Comparison of ENCODE assay signal across 17 mouse cellular contexts in the genomic region with DNA sequence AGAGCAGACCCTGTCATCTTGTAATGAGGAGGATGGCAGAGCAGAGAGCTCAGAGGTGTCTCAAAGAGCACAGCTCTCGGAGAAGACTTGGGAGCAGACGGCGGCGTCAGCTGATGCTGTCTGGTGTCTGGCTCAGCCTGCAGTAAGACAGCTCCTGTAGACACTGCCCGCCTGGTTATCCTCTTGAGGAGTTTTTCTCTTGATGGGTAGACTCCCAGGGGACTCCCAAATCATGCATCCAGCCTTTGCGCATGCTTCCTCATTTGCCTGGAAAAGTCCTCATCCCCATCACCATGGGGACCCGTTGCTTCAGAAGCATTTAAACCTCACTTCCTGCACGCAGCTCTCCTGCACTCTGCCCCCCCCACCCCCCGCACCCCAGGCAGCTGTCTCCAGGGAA.
DNase-seq lines count a peak whose midpoint lies in the region; ATAC-seq lines count a peak whose summit lies in the region.
"Had no signal": no experiment of that assay in that cellular context is flagged by ENCODE, and none has a peak within 500 bp of the region (broad histone marks: within the 10 kb centered on the region; RNA-seq: fewer than 3 reads in every experiment).

No protein-coding gene starts in this region.

- no peak for DNase-seq in hindbrain, embryonic 14.5 days (ENCODE audit: low spot score)
- no peak for DNase-seq in hindbrain, embryonic 10.5 days (ENCODE audit: low spot score)
- peak; percentile 66 for DNase-seq in MN1 (ENCODE audit: low spot score)
- no peak for DNase-seq in limb, embryonic 10.5 days (ENCODE audit: low spot score)
- peak; percentile 48 for DNase-seq in neural tube, embryonic 10.5 days (ENCODE audit: extremely low spot score, low spot score)
- no peak for DNase-seq in right cerebral cortex, postnatal 4 days
- DNase-seq in right cerebral cortex, postnatal 14 days, result no peak
- DNase-seq: adrenal gland, adult 8-10 months; B cell, adult 2 months; cerebellum, adult 8-10 months; heart, adult 2 months; heart, postnatal 10 days; thymus, postnatal 4 days had no signal

- H3K4me2 ChIP-seq in hindbrain, embryonic 14.5 days (replicated peaks), result 0 out of 2 replicates have a peak overlapping the region, but pooled peaks have one; percentile 2
- H3K4me2 ChIP-seq: embryonic facial prominence, embryonic 13.5 days; forebrain, embryonic 12.5 days had no signal

- H3K36me3 ChIP-seq in hindbrain, embryonic 14.5 days (replicated peaks; ENCODE audit: control insufficient read depth, insufficient read depth), result no peaks in the 10 kb centered on the region
- no peaks in the 10 kb centered on the region for H3K36me3 ChIP-seq in hindbrain, embryonic 10.5 days
- H3K36me3 ChIP-seq in limb, embryonic 10.5 days, result no peaks in the 10 kb centered on the region
- H3K36me3 ChIP-seq: embryonic facial prominence, embryonic 13.5 days; forebrain, embryonic 12.5 days had no signal

- H3K27me3 ChIP-seq in hindbrain, embryonic 14.5 days (ENCODE audit: control insufficient read depth, insufficient read depth, low read length), result no peaks in the 10 kb centered on the region
- no peaks in the 10 kb centered on the region for H3K27me3 ChIP-seq in hindbrain, embryonic 10.5 days (ENCODE audit: insufficient read depth, poor library complexity, severe bottlenecking)
- H3K27me3 ChIP-seq in limb, embryonic 10.5 days (ENCODE audit: low read depth, poor library complexity, severe bottlenecking), result no peaks in the 10 kb centered on the region
- H3K27me3 ChIP-seq: embryonic facial prominence, embryonic 13.5 days; forebrain, embryonic 12.5 days; megakaryocyte, embryonic 14.5 days had no signal

- no peaks in the 10 kb centered on the region for H3K4me1 ChIP-seq in hindbrain, embryonic 14.5 days (replicated peaks; ENCODE audit: control insufficient read depth, insufficient read depth, low read length)
- peaks cover 6% of the 10 kb centered on the region for H3K4me1 ChIP-seq in hindbrain, embryonic 10.5 days (replicated peaks)
- H3K4me1 ChIP-seq in limb, embryonic 10.5 days, result peaks cover 18% of the 10 kb centered on the region
- H3K4me1 ChIP-seq: embryonic facial prominence, embryonic 13.5 days had no signal

- WGBS in hindbrain, embryonic 14.5 days, result 58% methylated on average over 9 of the region's 9 CpGs
- WGBS in hindbrain, embryonic 10.5 days, result 66% methylated on average over 9 of the region's 9 CpGs
- 39% methylated on average over 9 of the region's 9 CpGs for WGBS in limb, embryonic 10.5 days

- H3K9ac ChIP-seq in hindbrain, embryonic 14.5 days, result no peak overlapping the region
- H3K9ac ChIP-seq: embryonic facial prominence, embryonic 13.5 days; forebrain, embryonic 12.5 days had no signal

- H3K27ac ChIP-seq in hindbrain, embryonic 14.5 days, result no peak overlapping the region
- H3K27ac ChIP-seq in hindbrain, embryonic 10.5 days, result no peak overlapping the region
- H3K27ac ChIP-seq in limb, embryonic 10.5 days, result peak overlapping the region; percentile 56
- H3K27ac ChIP-seq: embryonic facial prominence, embryonic 13.5 days; forebrain, embryonic 12.5 days; heart, adult 2 months had no signal

- H3K9me3 ChIP-seq in hindbrain, embryonic 14.5 days (ENCODE audit: control insufficient read depth, low read length), result no peaks in the 10 kb centered on the region
- no peaks in the 10 kb centered on the region for H3K9me3 ChIP-seq in hindbrain, embryonic 10.5 days
- H3K9me3 ChIP-seq in limb, embryonic 10.5 days (replicated peaks), result no peaks in the 10 kb centered on the region
- H3K9me3 ChIP-seq: embryonic facial prominence, embryonic 13.5 days; forebrain, embryonic 12.5 days; megakaryocyte, embryonic 14.5 days had no signal

- H3K4me3 ChIP-seq in hindbrain, embryonic 14.5 days (replicated peaks; ENCODE audit: low read length), result no peak overlapping the region
- H3K4me3 ChIP-seq in hindbrain, embryonic 10.5 days, result no peak overlapping the region
- H3K4me3 ChIP-seq in limb, embryonic 10.5 days, result no peak overlapping the region
- H3K4me3 ChIP-seq: embryonic facial prominence, embryonic 13.5 days; forebrain, embryonic 12.5 days; heart, adult 2 months; megakaryocyte, embryonic 14.5 days had no signal

- ATAC-seq in hindbrain, embryonic 14.5 days (ENCODE audit: low FRiP score), result no peak
- ATAC-seq: intestine, postnatal 0 days had no signal

Comparison
In these comparisons a context has a peak if more than half of its experiments do, and no peak if none do; other contexts are left out.
1. DNase-seq: peak in MN1 (single experiment) and neural tube, embryonic 10.5 days (single experiment); none in hindbrain, embryonic 14.5 days (single experiment), hindbrain, embryonic 10.5 days (single experiment), limb, embryonic 10.5 days (single experiment), right cerebral cortex, postnatal 4 days (single experiment) and right cerebral cortex, postnatal 14 days (single experiment).